Mouse (Mus musculus) midbrain, embryonic 14.5 days (tissue): ENCODE measurements around the gene Klhl21. TPM values are rescaled to one million over a fixed set of nuclear protein-coding genes. Genes with fewer than 3 reads are reported as not detected.

Source experiments
- ATAC-seq: fragments of 200-750 bp; cut with Nextera tagmentation; 2 replicates; pipeline ENCODE4 v1.8.0; 2017; ENCODE audit warnings: moderate number of reproducible peaks, moderate library complexity; ENCODE audit not compliant: low FRiP score, low TSS enrichment
- DNase-seq: peaks from one replicate; pipeline ENCODE4 v3.0.0-alpha.2; 2015
- H3K27ac ChIP-seq: fragments of 300-500 bp; sonication (generic); replicated peaks from 2 replicates; pipeline ENCODE4 v1.5.1; 2014; ENCODE audit warnings: mild to moderate bottlenecking, low read depth, low read length, moderate library complexity
- H3K27me3 ChIP-seq: fragments of 300-500 bp; sonication (generic); 2 replicates; pipeline ENCODE4 v1.6.1; 2014; ENCODE audit warnings: low read length, control low read depth, mixed read lengths; ENCODE audit not compliant: control insufficient read depth, insufficient read depth
- H3K36me3 ChIP-seq: fragments of 300-500 bp; sonication (generic); 2 replicates; pipeline ENCODE4 v1.6.1; 2014; ENCODE audit warnings: low read length, control low read depth; ENCODE audit not compliant: control insufficient read depth, insufficient read depth
- H3K4me1 ChIP-seq: fragments of 300-500 bp; sonication (generic); 2 replicates; pipeline ENCODE4 v1.6.1; 2014; ENCODE audit warnings: mild to moderate bottlenecking, antibody characterized with exemption, low read length, control low read depth; ENCODE audit not compliant: control insufficient read depth, insufficient read depth
- H3K4me2 ChIP-seq: fragments of 300-500 bp; sonication (generic); 2 replicates; pipeline ENCODE4 v1.6.1; 2014; ENCODE audit warnings: mild to moderate bottlenecking, low read length, moderate library complexity
- H3K4me3 ChIP-seq: fragments of 300-500 bp; sonication (generic); replicated peaks from 2 replicates; pipeline ENCODE4 v1.5.1; 2014; ENCODE audit warnings: low read depth, low read length
- H3K9ac ChIP-seq: fragments of 300-500 bp; sonication (generic); replicated peaks from 2 replicates; pipeline ENCODE4 v1.6.1; 2014; ENCODE audit warnings: mild to moderate bottlenecking, low read length, moderate library complexity
- H3K9me3 ChIP-seq: fragments of 300-500 bp; sonication (generic); 2 replicates; pipeline ENCODE4 v1.6.1; 2016; ENCODE audit warnings: low read length, control low read depth, mixed read lengths; ENCODE audit not compliant: control insufficient read depth
- WGBS: fragments of 180-500 bp; shearing (Covaris S2); extraction: QIAGEN DNeasy Blood & Tissue Kit; methylation state at CpG from one replicate; pipeline ENCODE4 v1.1.7; 2014; 5-methylcytosine and 5-hydroxymethylcytosine counted together
- polyA plus RNA-seq: library from polyadenylated mRNA; unstranded; fragments of >200 nt; fragmentation: Nextera tagmentation; extraction: Ambion mirVana; gene quantifications from 2 replicates; pipeline ENCODE4 v1.2.1, GENCODE M21; 2014

Gene Klhl21
- polyA plus RNA-seq, 1 experiment from 2014 or later, result 1.6 TPM

- no peak for DNase-seq
- H3K9ac ChIP-seq, result peak overlapping the region; percentile 94; the same call in 1 of the 2 replicates
- 0 out of 2 replicates have a peak overlapping the region, but pooled peaks have one; percentile 79 for H3K27ac ChIP-seq
- ATAC-seq, result no peak
- WGBS, result 33% methylated on average over 6 of the region's 6 CpGs
- peaks cover 11% of the 10 kb centered on the region for H3K4me1 ChIP-seq
- H3K36me3 ChIP-seq, result peaks cover 38% of the 10 kb centered on the region
- peak overlapping the region; percentile 71 for H3K4me3 ChIP-seq
- H3K27me3 ChIP-seq, result no peaks in the 10 kb centered on the region
- H3K4me2 ChIP-seq, result peak overlapping the region; percentile 81
- no peaks in the 10 kb centered on the region for H3K9me3 ChIP-seq
Observed at GRCm38 (mm10) chr4:151989110-151989488, 19.5 kb upstream of the Klhl21 start.

DNA sequence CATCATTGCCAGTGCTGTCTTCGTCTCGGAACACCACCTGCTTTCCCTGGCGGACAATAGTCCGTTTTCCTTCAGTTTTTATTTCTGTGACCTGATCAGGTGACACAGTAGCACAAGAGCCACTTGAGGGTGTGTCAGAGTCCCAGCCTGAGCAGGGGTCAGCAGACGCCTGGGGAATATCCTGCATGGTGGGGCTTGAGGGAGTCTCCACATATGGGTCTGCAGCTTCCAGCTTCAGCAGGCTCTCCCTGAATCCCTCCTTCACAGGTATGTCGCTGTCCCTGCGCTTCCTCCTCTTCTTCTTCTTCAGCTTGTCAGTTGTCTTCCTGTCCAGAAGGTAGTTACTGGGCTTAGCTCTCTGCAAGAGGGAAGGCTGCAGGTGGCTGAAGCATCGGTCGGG is 16.5 kb upstream of the Klhl21 start:
- ATAC-seq (no peak), DNase-seq (no peak)
- H3K4me1 ChIP-seq, result peaks cover 16% of the 10 kb centered on the region
- no peaks in the 10 kb centered on the region for H3K9me3 ChIP-seq
- H3K4me3 ChIP-seq, result no peak overlapping the region
- H3K4me2 ChIP-seq, result no peak overlapping the region
- no peak overlapping the region for H3K27ac ChIP-seq
- H3K9ac ChIP-seq, result no peak overlapping the region
- H3K27me3 ChIP-seq, result no peaks in the 10 kb centered on the region
- H3K36me3 ChIP-seq, result peaks cover 38% of the 10 kb centered on the region
- WGBS, result 92% methylated on average over 9 of the region's 9 CpGs

- no peak for ATAC-seq
- WGBS, result 88% methylated on average over 6 of the region's 6 CpGs
- Histone ChIP-seq H3K9ac (no peak overlapping the region), H3K4me3 (no peak overlapping the region), H3K9me3 (no peaks in the 10 kb centered on the region), H3K4me2 (no peak overlapping the region), H3K27ac (no peak overlapping the region), H3K36me3 (peaks cover 38% of the 10 kb centered on the region), H3K4me1 (peaks cover 9% of the 10 kb centered on the region), H3K27me3 (no peaks in the 10 kb centered on the region)
- DNase-seq, result no peak
Observed at GRCm38 (mm10) chr4:151993035-151993434, 15.6 kb upstream of the Klhl21 start.

DNA sequence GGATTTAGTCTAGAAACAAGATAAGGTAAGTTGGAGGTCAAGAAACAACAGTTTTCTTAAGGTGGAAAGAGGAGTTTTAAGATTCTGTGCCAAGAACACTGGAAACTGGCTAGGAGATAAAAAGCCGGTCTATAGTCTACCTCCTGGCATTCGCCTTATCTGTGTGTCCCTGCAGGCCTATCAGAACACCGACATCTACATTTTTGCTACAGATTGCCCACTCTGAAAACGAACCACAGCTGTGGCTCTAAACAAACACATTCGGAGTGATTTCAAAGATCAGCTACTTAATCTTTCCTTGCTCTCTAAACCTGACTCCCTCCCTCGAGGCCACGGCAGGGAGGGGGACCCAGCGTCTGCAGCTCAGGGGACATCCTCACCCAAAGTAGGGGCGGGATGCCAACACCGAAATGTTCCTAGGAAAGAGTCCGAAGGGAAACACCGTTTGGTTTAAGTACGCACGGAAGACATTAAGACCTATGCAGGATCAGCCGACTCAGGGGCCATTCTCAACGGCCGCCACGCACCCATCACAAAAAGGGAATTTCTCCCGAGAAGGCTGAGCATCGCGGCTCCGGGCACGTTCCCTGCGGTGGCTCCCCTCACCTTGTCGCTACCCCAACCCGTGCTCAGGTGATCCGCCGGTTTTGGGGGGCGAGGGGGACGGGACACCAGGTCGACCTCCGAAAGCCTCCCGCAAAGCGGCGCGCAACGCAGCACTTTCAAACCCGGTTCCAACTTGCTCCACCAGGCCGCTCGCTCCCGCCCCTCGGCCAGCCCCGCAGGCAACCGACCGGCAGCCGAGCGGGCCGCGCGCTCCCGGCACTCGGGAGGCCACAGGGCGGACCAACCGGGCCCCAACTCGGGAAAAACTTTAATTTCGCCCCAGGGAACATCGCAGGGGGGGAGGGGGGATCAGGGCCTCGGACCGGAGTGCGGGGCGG is 14.1 kb upstream of the Klhl21 start:
- ATAC-seq (no peak), DNase-seq (peak; percentile 70)
- H3K27me3 ChIP-seq, result no peaks in the 10 kb centered on the region
- H3K9me3 ChIP-seq, result no peaks in the 10 kb centered on the region
- H3K4me1 ChIP-seq, result peaks cover 9% of the 10 kb centered on the region
- H3K9ac ChIP-seq, result peak overlapping the region; percentile 84
- WGBS, result under 1% methylated on average over 60 of the region's 61 CpGs
- peak overlapping the region; percentile 91 for H3K4me2 ChIP-seq
- H3K27ac ChIP-seq, result peak overlapping the region; percentile 63; the same call in 1 of the 2 replicates
- peaks cover 38% of the 10 kb centered on the region for H3K36me3 ChIP-seq
- peak overlapping the region; percentile 83 for H3K4me3 ChIP-seq

- peak overlapping the region; percentile 91 for H3K4me2 ChIP-seq
- H3K27me3 ChIP-seq, result no peaks in the 10 kb centered on the region
- peaks cover 28% of the 10 kb centered on the region for H3K36me3 ChIP-seq
- peak overlapping the region; percentile 83 for H3K4me3 ChIP-seq
- WGBS, result 0% methylated on average over 87 of the region's 111 CpGs
- ATAC-seq (peak; percentile 57), DNase-seq (peak; percentile 54)
- peak overlapping the region; percentile 84 for H3K9ac ChIP-seq
- H3K27ac ChIP-seq, result peak overlapping the region; percentile 63
- H3K4me1 ChIP-seq, result peaks cover 9% of the 10 kb centered on the region
- H3K9me3 ChIP-seq, result no peaks in the 10 kb centered on the region
Observed at GRCm38 (mm10) chr4:151995371-151996172, 13.0 kb upstream of the Klhl21 start.

GRCm38 (mm10) chr4:151996173-151996950 is 12.2 kb upstream of the Klhl21 start, which contains the start of gene Phf13:
Phf13 (minus strand) TSS chr4:151996258.
- Histone ChIP-seq H3K4me2 (peak within 1 kb of the TSS; percentile 91), H3K4me1 (peaks cover 9% of the 10 kb centered on the region), H3K4me3 (peak within 1 kb of the TSS; percentile 83), H3K27me3 (no peaks in the 10 kb centered on the region), H3K9me3 (no peaks in the 10 kb centered on the region), H3K36me3 (peaks cover 20% of the 10 kb centered on the region), H3K9ac (peak within 1 kb of the TSS; percentile 84), H3K27ac (peak within 1 kb of the TSS; percentile 87)
- under 1% methylated on average over 94 of the region's 94 CpGs for WGBS
- peak; percentile 100 for DNase-seq
- peak; percentile 98 for ATAC-seq

- no peak for ATAC-seq
- DNase-seq, result no peak
- Histone ChIP-seq H3K27me3 (no peaks in the 10 kb centered on the region), H3K4me1 (peaks cover 9% of the 10 kb centered on the region), H3K4me3 (peak overlapping the region; percentile 83), H3K4me2 (peak overlapping the region; percentile 68), H3K9ac (peak overlapping the region; percentile 72), H3K27ac (peak overlapping the region; percentile 87), H3K36me3 (peaks cover 15% of the 10 kb centered on the region), H3K9me3 (no peaks in the 10 kb centered on the region)
- 5% methylated on average over 13 of the region's 13 CpGs for WGBS
Observed at GRCm38 (mm10) chr4:151996951-151997222, 11.7 kb upstream of the Klhl21 start.

DNA sequence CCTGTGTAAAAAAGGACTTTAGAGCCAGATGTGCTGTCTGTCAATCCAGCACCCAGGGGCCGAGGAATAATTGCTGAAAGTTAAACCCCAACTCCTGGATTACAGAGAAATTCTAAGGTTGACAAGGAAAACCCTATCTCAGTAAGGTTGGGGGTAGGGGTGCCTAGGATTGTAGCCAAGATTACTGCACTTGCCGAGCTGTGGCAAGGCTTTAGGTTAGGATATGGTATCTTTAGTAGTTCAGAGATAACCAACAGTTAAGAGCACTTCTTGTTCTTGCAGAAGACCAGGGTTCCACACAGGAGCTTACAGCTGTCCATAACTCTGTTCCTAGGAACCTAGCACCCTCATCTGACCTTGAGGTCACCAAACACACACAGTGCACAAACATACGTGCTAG is 10.9 kb upstream of the Klhl21 start:
- Histone ChIP-seq H3K27me3 (no peaks in the 10 kb centered on the region), H3K4me1 (peaks cover 9% of the 10 kb centered on the region), H3K4me3 (no peak overlapping the region), H3K27ac (no peak overlapping the region), H3K36me3 (peaks cover 7% of the 10 kb centered on the region), H3K9me3 (no peaks in the 10 kb centered on the region), H3K4me2 (no peak overlapping the region), H3K9ac (no peak overlapping the region)
- no peak for DNase-seq
- ATAC-seq, result no peak
- WGBS, result 83% methylated on average over 3 of the region's 3 CpGs
